23 mouse cellular contexts compared by ENCODE assay signal in genomic region chr11:5052200-5052854, GRCm38 (mm10). TPM values are rescaled to one million over a fixed set of nuclear protein-coding genes. Genes with fewer than 3 reads are reported as not detected.
DNase-seq lines count a peak whose midpoint lies in the region; TF ChIP-seq lines count a peak whose summit lies in the region.
"Had no signal": no experiment of that assay in that cellular context is flagged by ENCODE, and none has a peak within 500 bp of the region (broad histone marks: within the 10 kb centered on the region; RNA-seq: fewer than 3 reads in every experiment).

No protein-coding gene starts in this region.

- no peak for TF ChIP-seq CTCF in E14TG2a.4 (conservative IDR thresholded peaks at IDR 0.05; ENCODE audit: low read length)

- peaks cover 43% of the 10 kb centered on the region for H3K27me3 ChIP-seq in E14TG2a.4 (ENCODE audit: insufficient read depth, low read length)

- peak; percentile 59 to 86 for DNase-seq in layer of hippocampus, adult 18-20 months (ENCODE audit: low spot score in 2 of 2)
- DNase-seq in layer of hippocampus, adult 9-10 months (ENCODE audit: low spot score) = no peak
- DNase-seq in R1 (ENCODE audit: low read depth, low spot score) = peak; percentile 68
- peak; percentile 61 to 86 for DNase-seq in left cerebral cortex, postnatal 14 days (ENCODE audit: low spot score in 2 of 2)
- DNase-seq in kidney, adult 11 months = no peak
- DNase-seq in ovary, adult 18-20 months (ENCODE audit: low spot score) = no peak
- no peak for DNase-seq in embryo, embryonic 11 days
- DNase-seq: adrenal gland, adult 2 months; B cell, adult 2 months; cerebellum, adult 11 months; cerebellum, postnatal 14 days; kidney, adult 8-10 months; liver; lung, adult 18-20 months; spleen, adult 18-20 months; thymus, postnatal 25 days had no signal

- no peaks in the 10 kb centered on the region for H3K9me3 ChIP-seq in E14TG2a.4 (ENCODE audit: low read length)
- H3K9me3 ChIP-seq: G1E; hindbrain, embryonic 10.5 days; neural tube, embryonic 13.5 days; stomach, embryonic 15.5 days had no signal

- intact Hi-C loops in left cerebral cortex, postnatal 14 days (cut with DNase I) = no loop called here

- H3K4me1 ChIP-seq in E14TG2a.4 (replicated peaks; ENCODE audit: low read depth, low read length) = peaks cover 91% of the 10 kb centered on the region

- peak overlapping the region; percentile 26; the same call in 1 of the 2 replicates for H3K4me3 ChIP-seq in E14TG2a.4 (replicated peaks; ENCODE audit: low read length)
- H3K4me3 ChIP-seq: hindbrain, embryonic 10.5 days; neural tube, embryonic 13.5 days; stomach, embryonic 15.5 days had no signal

- H3K36me3 ChIP-seq in E14TG2a.4 (ENCODE audit: insufficient read depth, low read length) = no peaks in the 10 kb centered on the region
- H3K36me3 ChIP-seq: G1E; hindbrain, embryonic 10.5 days; neural tube, embryonic 13.5 days; stomach, embryonic 15.5 days had no signal

RNA-seq across cellular contexts. Expression of gene Rasl10a, which starts 5.6 kb away (rescaled TPM):
- 100 to 1,000 TPM in 1 of 2 experiments, 10 to 100 TPM in 1; 88.1 to 109 TPM for total RNA-seq in layer of hippocampus, adult 18-20 months (2021)
- total RNA-seq in left cerebral cortex, postnatal 14 days (2021) = 10 to 100 TPM; 61.7 to 63.2 TPM
- total RNA-seq: gastrocnemius, adult 8-10 months; monocyte, adult 5-6 weeks had no signal

RNA-seq across cellular contexts. Expression of gene Gas2l1, which starts 12.8 kb away (rescaled TPM):
- total RNA-seq in layer of hippocampus, adult 18-20 months (2021) = 100 to 1,000 TPM in 1 of 2 experiments, 10 to 100 TPM in 1; 96.6 to 106 TPM
- total RNA-seq in left cerebral cortex, postnatal 14 days (2021) = 10 to 100 TPM; 60.9 to 70.2 TPM

RNA-seq across cellular contexts. Expression of gene Rhbdd3, which starts 46.4 kb away (rescaled TPM):
- total RNA-seq in layer of hippocampus, adult 18-20 months (2021) = 10 to 100 TPM; 20.8 to 21.8 TPM
- 10 to 100 TPM; 21.7 to 24.6 TPM for total RNA-seq in left cerebral cortex, postnatal 14 days (2021)

RNA-seq across cellular contexts. Expression of gene Ewsr1, which starts 46.7 kb away (rescaled TPM):
- total RNA-seq in layer of hippocampus, adult 18-20 months (2021) = 100 to 1,000 TPM; 299 to 320 TPM
- 100 to 1,000 TPM; 288 to 295 TPM for total RNA-seq in left cerebral cortex, postnatal 14 days (2021)

Comparison
In these comparisons a context has a peak if more than half of its experiments do, and no peak if none do; other contexts are left out.
1. DNase-seq: peak in layer of hippocampus, adult 18-20 months (2 of 2), R1 (single experiment) and left cerebral cortex, postnatal 14 days (2 of 2); none in layer of hippocampus, adult 9-10 months (single experiment), kidney, adult 11 months (single experiment), ovary, adult 18-20 months (single experiment) and embryo, embryonic 11 days (single experiment).